Mouse (Mus musculus): ENCODE results near the gene Ctsa.

GRCm38 (mm10) chr2:164815821-164816220, 16.9 kb upstream of the Ctsa start:
- TF ChIP-seq POLR2A (IDR thresholded peaks at IDR 0.05; ENCODE audit: extremely low read depth, insufficient read depth, low read length) (no peak), CTCF (IDR thresholded peaks at IDR 0.05; ENCODE audit: extremely low read depth, insufficient read depth, low read length) (no peak)

Data from cortical plate, adult 2 months (tissue).